Mouse (Mus musculus) midbrain, embryonic 10.5 days (tissue): ENCODE measurements around the gene Snrnp40. TPM values are rescaled to one million over a fixed set of nuclear protein-coding genes. Genes with fewer than 3 reads are reported as not detected.

Experiments
- DNase-seq: peaks from one replicate; pipeline ENCODE4 v3.0.0-alpha.2; 2017; ENCODE audit warnings: low spot score
- H3K27ac ChIP-seq: fragments of 300-500 bp; sonication (generic); replicated peaks from 2 replicates; pipeline ENCODE4 v1.5.1; 2016; ENCODE audit warnings: mild to moderate bottlenecking
- H3K27me3 ChIP-seq: fragments of 300-500 bp; sonication (generic); 2 replicates; pipeline ENCODE4 v1.6.1; 2016; ENCODE audit warnings: low read depth, mild to moderate bottlenecking; ENCODE audit not compliant: poor library complexity, severe bottlenecking
- H3K36me3 ChIP-seq: fragments of 300-500 bp; sonication (generic); 2 replicates; pipeline ENCODE4 v1.6.1; 2016; ENCODE audit warnings: mild to moderate bottlenecking, moderate library complexity
- H3K4me1 ChIP-seq: fragments of 300-500 bp; sonication (generic); 2 replicates; pipeline ENCODE4 v1.6.1; 2016
- H3K4me3 ChIP-seq: fragments of 300-500 bp; sonication (generic); 2 replicates; pipeline ENCODE4 v1.5.1; 2016; ENCODE audit warnings: mild to moderate bottlenecking, moderate library complexity
- H3K9me3 ChIP-seq: fragments of 300-500 bp; sonication (generic); replicated peaks from 2 replicates; pipeline ENCODE4 v1.6.1; 2016; ENCODE audit warnings: mild to moderate bottlenecking
- WGBS: fragments of 180-500 bp; shearing (Covaris S2); methylation state at CpG from one replicate; pipeline ENCODE4 v1.1.7; 2016; 5-methylcytosine and 5-hydroxymethylcytosine counted together
- polyA plus RNA-seq: library from polyadenylated mRNA; unstranded; fragments of >200 nt; fragmentation: Nextera tagmentation; extraction: Ambion mirVana; gene quantifications from 2 replicates; pipeline ENCODE4 v1.2.1, GENCODE M21; 2016

Snrnp40 gene
- 226 and 229 TPM in 2 replicates for polyA plus RNA-seq

DNA sequence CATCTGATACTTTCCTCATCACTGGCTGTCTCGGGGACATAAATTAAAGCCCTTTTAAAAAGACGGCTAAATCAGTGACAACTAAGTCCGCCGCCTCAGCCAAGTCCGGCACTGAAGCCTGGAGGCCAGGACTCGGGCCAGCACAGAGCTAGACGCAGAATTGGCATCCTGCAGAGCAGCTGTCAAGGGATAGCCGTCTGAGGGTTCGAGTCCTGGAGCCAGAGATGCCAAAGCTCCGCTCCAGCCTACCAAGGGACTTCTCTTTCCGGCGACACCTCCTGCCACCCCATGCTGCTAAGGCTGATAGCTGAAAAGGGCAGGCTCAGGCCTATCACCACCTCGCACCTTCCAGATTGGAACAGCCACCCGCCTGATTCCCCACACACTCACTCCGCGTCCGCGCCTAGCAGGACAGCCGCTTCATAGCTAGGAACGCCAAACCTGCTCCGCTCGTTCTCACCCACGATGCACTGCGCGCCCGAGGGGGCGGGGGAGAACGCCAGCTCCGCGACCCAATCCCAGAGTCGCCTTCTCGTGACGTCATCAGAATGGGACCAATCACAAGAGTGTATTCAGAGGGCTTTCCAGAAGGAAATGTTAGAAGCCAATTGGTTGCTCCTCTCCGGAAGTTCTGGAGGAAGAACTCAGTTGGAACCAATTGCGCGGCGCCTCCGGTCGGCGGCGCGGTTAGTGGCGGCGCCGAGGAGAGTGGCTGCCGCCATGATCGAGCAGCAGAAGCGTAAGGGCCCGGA lies at the start of gene Snrnp40, which contains the start of gene Zcchc17:
TSS of gene Snrnp40 (plus strand) at position 647 of the 752 bp plus-strand sequence.
TSS of gene Zcchc17 (minus strand) at position 458 of the 752 bp plus-strand sequence.
- no peaks in the 10 kb centered on the region for H3K27me3 ChIP-seq
- 0 out of 2 replicates have a peak, but pooled peaks cover 3% of the 10 kb centered on the region for H3K9me3 ChIP-seq
- peak within 1 kb of the TSS; percentile 96 for H3K4me3 ChIP-seq
- H3K4me1 ChIP-seq: peaks cover 27% of the 10 kb centered on the region
- peak; percentile 99 for DNase-seq
- under 1% methylated on average over 49 of the region's 49 CpGs for WGBS
- peaks cover 51% of the 10 kb centered on the region for H3K36me3 ChIP-seq
- peak within 1 kb of the TSS; percentile 91 for H3K27ac ChIP-seq

DNA sequence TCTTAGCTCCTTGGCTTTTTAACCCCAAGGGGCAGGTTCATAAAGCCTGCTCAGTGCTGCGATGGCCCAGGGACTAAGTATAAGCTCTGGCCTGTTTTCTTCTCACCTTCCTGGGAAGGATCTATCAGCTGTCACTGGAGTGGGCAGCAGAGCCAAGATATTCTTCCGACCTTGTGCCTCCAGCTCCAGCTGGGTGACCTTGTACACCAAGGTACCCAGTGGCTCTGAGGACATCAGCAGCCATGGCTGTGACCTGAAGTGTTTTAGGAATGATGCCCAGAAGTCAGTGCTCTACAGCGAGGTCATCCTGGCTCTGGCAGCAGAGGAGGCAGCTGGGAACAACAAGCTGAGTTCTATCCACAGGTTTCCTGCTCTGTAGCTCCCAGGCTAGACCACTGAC lies 47.4 kb upstream of the Snrnp40 start:
- peaks cover 22% of the 10 kb centered on the region for H3K4me1 ChIP-seq
- no peaks in the 10 kb centered on the region for H3K9me3 ChIP-seq
- 91% methylated on average over 3 of the region's 3 CpGs for WGBS
- H3K36me3 ChIP-seq: peaks cover 38% of the 10 kb centered on the region
- H3K27me3 ChIP-seq: peaks cover 45% of the 10 kb centered on the region
- H3K4me3 ChIP-seq: no peak overlapping the region
- H3K27ac ChIP-seq: no peak overlapping the region
- no peak for DNase-seq

DNA sequence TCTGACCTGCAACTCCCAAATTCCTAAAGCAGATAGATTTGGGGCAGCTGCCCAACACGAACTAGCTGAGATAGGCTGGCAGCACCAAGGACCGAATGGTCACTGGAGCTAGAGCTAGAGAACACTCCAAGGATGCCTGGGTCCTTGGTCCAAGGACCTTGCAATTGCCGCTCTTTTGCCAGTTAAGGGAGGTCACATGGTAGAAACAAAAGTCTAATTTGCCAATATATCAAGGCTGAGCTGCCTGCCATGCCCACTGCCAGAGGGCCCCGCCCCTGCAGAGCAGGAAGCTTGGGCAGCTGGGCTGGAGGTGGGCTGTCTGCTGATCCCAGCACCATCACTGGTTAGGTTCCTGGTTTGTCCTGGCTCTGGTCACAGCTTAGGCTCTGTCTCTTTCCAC lies 46.4 kb upstream of the Snrnp40 start:
- WGBS: 90% methylated on average over 4 of the region's 4 CpGs
- H3K9me3 ChIP-seq: no peaks in the 10 kb centered on the region
- no peak for DNase-seq
- H3K27ac ChIP-seq: no peak overlapping the region
- peaks cover 11% of the 10 kb centered on the region for H3K4me1 ChIP-seq
- peaks cover 40% of the 10 kb centered on the region for H3K36me3 ChIP-seq
- no peak overlapping the region for H3K4me3 ChIP-seq
- H3K27me3 ChIP-seq: peaks cover 34% of the 10 kb centered on the region

DNA sequence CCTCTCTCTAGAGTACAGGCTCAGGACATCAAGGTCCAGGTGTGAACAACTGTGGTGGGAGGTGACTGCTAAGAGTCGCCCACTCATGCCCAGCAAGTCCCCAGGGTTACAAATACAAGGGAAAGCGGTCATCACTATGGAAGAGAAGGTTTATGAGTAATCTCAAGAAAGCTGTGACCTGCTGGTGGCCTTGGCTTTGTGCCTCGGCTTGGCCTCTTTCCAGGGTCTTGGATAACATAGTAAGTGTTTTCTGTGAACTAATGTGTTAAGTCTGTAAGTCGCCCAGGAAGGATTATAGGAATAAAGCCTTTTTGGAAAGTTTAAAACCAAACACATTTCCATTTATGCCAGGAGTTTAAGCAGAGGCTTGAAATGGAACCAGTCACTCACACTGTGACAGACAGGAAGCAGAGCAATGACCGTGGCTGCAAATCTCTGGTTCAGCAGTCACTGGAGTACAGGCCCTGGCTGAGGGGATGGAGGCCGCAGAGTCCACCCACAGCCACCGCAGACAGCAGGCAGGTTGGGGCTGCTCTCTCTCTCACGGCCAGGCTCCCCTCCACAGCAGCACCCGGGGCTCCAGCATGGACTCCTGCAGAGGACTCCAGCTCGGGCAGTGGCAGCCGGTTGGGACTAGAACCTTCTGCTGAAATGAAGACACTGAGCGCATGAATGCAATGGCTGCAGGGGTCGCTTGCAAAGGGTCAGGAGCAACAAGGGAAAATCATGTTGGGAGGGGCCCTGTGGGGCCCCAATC lies 44.0 kb upstream of the Snrnp40 start:
- 83% methylated on average over 13 of the region's 13 CpGs for WGBS

DNA sequence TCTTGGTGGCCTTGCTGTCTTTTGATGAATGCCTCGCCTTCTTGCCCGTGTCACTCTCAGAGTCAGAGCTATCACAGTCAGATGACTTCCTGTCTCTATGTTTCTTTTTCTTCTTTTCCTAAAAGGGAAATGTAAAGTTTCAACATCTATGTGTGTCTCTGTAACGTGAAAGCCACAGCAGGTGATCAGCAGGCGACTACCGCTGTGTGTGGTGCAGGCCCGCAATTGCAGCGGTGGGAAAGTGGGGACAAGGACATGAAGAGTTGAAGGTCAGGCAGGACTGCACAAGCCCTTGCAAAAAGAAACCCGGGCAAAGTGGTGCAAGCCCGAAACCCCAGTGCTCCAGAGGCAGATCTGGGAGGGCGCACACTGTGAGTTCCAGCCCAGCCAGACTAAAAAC lies 43.2 kb upstream of the Snrnp40 start:
- H3K4me1 ChIP-seq: peaks cover 3% of the 10 kb centered on the region; the same call in 1 of the 2 replicates
- no peaks in the 10 kb centered on the region for H3K9me3 ChIP-seq
- H3K27me3 ChIP-seq: peaks cover 3% of the 10 kb centered on the region; the same call in 1 of the 2 replicates
- peaks cover 69% of the 10 kb centered on the region for H3K36me3 ChIP-seq
- H3K4me3 ChIP-seq: no peak overlapping the region
- WGBS: 85% methylated on average over 10 of the region's 10 CpGs
- H3K27ac ChIP-seq: no peak overlapping the region
- DNase-seq: no peak

More for the DNA sequence above, 44.0 kb upstream of the Snrnp40 start:
- no peak for DNase-seq
- H3K9me3 ChIP-seq: no peaks in the 10 kb centered on the region
- H3K36me3 ChIP-seq: peaks cover 63% of the 10 kb centered on the region
- no peak overlapping the region for H3K27ac ChIP-seq
- H3K4me1 ChIP-seq: peaks cover 3% of the 10 kb centered on the region; the same call in 1 of the 2 replicates
- peaks cover 10% of the 10 kb centered on the region for H3K27me3 ChIP-seq
- H3K4me3 ChIP-seq: no peak overlapping the region

DNA sequence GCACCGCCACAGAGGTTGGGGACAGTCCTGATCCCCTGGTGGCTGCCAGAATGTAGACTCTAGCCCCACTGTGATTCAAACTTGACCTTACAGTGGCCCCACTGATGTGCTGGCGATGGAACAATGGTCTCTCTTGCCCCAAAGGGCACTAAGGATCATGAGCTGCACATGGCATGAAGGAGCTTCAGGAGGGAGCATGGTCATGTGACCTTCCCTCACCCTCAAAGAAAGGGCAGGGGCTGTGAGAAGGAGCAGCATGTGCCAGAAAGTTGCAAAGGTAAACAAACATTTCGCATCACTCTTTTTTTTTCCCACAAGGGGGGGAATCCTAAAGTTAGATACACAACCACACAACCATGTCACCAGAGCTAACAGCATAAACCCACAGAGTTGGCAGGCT lies 41.8 kb upstream of the Snrnp40 start:
- Histone ChIP-seq H3K27ac (no peak overlapping the region), H3K27me3 (no peaks in the 10 kb centered on the region), H3K36me3 (peaks cover 82% of the 10 kb centered on the region), H3K4me1 (peaks cover 3% of the 10 kb centered on the region; the same call in 1 of the 2 replicates), H3K4me3 (no peak overlapping the region), H3K9me3 (no peaks in the 10 kb centered on the region)
- no peak for DNase-seq
- 76% methylated on average over 3 of the region's 3 CpGs for WGBS

DNA sequence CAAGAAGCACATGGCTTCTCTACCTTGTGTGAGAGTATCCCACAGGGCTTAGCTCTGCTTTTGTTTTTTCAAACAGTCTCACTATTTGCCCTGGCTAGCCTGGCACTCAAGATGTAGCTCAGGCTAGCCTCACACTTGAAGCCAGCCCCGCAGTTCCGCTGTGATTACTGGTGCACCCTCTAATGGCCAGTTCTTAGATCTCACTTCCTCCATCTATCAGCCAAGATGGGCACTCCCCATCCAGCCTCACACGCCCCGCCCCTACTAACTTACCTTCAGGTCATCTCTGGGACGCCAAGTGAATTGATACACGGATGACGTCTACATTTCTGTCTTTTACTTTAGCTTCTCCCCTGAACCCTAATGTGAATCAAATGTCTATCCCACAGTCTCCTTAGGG lies 40.4 kb upstream of the Snrnp40 start:
- Histone ChIP-seq H3K27ac (no peak overlapping the region), H3K4me3 (no peak overlapping the region), H3K9me3 (no peaks in the 10 kb centered on the region), H3K4me1 (peaks cover 3% of the 10 kb centered on the region; the same call in 1 of the 2 replicates), H3K36me3 (peaks cover 85% of the 10 kb centered on the region), H3K27me3 (no peaks in the 10 kb centered on the region)
- 84% methylated on average over 7 of the region's 7 CpGs for WGBS
- DNase-seq: no peak

DNA sequence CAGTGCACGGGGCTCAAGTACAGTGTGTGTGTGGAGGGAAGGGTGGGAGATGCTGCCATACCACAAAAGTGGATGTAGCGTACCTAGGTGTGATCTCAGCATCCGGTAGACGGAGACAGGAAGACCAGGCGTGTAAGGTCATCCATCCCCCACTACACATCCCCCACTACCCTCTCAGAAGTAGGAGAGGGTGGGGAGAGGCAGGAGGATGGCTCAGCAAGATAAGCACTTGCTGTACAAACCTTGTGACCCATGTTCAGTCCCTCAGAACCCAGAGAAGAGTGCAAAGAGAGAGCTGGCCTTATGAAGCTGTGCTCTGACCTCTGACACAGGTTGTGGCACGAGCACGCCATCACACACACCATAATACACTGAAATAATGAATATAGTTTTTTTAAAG lies 38.3 kb upstream of the Snrnp40 start:
- WGBS: 87% methylated on average over 7 of the region's 7 CpGs
- no peak overlapping the region for H3K4me3 ChIP-seq
- DNase-seq: no peak
- no peaks in the 10 kb centered on the region for H3K9me3 ChIP-seq
- no peaks in the 10 kb centered on the region for H3K27me3 ChIP-seq
- no peak overlapping the region for H3K27ac ChIP-seq
- no peaks in the 10 kb centered on the region for H3K4me1 ChIP-seq
- peaks cover 84% of the 10 kb centered on the region for H3K36me3 ChIP-seq

DNA sequence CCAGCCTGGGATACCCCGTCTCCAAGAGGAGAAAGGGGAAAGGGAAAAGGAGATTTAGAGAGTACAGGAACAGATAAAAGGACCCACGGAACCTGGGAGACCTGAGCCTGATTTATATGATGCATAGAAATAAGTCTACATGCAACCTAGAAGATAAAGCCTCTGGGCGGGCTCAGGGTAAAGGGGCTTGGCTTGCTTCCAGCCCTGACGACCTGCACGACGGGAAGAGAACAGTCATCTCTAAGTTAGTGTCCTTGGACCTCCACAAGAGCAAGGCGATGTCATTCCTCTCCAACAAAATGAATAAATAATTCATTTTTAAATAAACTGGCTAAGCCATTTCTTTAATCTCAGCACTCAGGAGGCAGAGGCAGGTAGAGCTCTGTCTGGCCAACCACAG lies 37.4 kb upstream of the Snrnp40 start:
- Histone ChIP-seq H3K36me3 (peaks cover 86% of the 10 kb centered on the region), H3K4me1 (no peaks in the 10 kb centered on the region)
- 92% methylated on average over 7 of the region's 7 CpGs for WGBS

DNA sequence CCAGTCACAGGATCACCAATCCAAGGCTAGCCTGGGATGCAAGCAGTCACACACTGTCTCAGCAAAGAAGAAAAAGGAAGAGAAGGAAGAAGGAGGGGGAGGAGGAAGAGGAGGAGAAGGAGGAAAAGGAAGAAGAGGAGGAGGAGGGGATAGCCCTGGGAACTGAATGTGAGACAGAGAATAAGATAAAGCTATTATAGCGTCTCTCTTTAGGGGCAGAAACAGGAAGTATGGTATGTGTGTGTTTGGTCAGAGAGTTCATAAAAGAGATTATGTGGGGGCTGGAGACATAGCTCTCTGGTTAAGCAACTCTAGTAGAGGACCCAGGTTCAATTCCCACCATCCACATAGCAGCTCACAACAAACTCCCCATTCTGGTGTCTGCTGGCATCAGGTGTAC lies 36.8 kb upstream of the Snrnp40 start:
- Histone ChIP-seq H3K9me3 (no peaks in the 10 kb centered on the region), H3K27ac (no peak overlapping the region), H3K36me3 (peaks cover 92% of the 10 kb centered on the region), H3K4me1 (no peaks in the 10 kb centered on the region), H3K4me3 (no peak overlapping the region), H3K27me3 (no peaks in the 10 kb centered on the region)
- 85% methylated on average over 1 of the region's 1 CpGs for WGBS
- DNase-seq: no peak

More for the DNA sequence above, 37.4 kb upstream of the Snrnp40 start:
- Histone ChIP-seq H3K27me3 (no peaks in the 10 kb centered on the region), H3K9me3 (no peaks in the 10 kb centered on the region), H3K27ac (no peak overlapping the region), H3K4me3 (no peak overlapping the region)
- DNase-seq: no peak

DNA sequence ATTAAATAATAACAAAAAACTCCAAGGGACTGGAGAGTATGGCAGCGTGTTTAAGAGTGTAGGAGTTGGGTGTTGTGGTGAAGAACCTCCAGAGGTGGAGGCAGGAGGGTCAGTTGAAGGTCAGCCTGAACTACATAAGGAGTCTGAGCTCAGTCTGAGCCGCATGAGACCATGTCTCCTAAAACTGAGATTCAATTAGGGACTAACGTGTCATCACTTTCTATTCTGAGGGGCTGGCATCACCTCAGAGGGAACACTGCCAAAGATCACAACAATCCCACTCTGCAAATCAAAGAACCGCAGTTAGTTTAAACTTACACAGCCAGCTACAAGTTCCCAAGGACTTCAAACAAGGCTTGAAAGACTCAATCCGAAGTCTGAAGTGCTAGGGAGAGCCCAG lies 36.3 kb upstream of the Snrnp40 start:
- no peaks in the 10 kb centered on the region for H3K27me3 ChIP-seq
- 90% methylated on average over 5 of the region's 5 CpGs for WGBS
- no peak for DNase-seq
- no peak overlapping the region for H3K27ac ChIP-seq
- H3K9me3 ChIP-seq: no peaks in the 10 kb centered on the region
- no peak overlapping the region for H3K4me3 ChIP-seq
- peaks cover 94% of the 10 kb centered on the region for H3K36me3 ChIP-seq
- no peaks in the 10 kb centered on the region for H3K4me1 ChIP-seq

DNA sequence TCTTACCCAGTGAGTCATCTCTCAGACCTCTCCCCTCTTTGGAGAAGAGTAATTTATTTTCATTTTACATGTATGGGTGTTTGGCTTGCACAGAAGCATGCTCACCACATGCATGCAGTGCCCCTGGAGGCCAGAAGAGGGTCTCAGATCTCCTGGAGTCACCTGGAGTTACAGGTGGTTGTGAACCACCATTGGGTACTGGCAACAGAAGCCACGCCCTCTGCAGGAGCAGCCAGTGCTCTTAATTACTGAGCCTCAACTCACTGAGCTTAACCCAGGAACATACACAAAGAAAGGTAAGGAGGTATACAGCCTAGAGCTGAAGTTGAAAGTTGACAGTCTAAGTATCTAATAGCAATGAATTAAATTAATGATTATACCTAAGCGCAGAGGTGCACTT lies 34.5 kb upstream of the Snrnp40 start:
- Histone ChIP-seq H3K27ac (no peak overlapping the region), H3K27me3 (no peaks in the 10 kb centered on the region), H3K4me1 (no peaks in the 10 kb centered on the region), H3K4me3 (no peak overlapping the region), H3K9me3 (no peaks in the 10 kb centered on the region), H3K36me3 (peaks cover 83% of the 10 kb centered on the region)
- WGBS: 91% methylated on average over 2 of the region's 2 CpGs
- DNase-seq: no peak

DNA sequence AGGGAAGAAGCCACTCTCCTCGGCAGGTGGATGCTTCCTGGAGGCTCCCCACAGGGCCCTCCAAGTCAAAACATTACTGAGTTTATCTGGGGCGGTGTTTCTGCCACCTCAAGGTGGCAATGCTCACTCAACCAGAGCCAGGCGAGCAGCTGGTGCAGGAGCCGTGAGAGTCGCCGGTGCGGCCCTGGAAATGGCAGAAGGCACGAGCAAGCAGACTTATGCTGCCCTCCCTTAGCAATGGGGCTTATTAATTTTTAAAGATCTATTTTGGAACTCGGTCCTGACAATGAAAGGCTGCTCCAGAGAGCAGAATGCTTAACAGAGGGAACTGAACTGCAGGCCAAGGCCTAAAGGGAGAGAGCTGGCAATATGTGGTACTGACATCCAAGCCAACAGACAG lies 32.6 kb upstream of the Snrnp40 start:
- H3K27ac ChIP-seq: no peak overlapping the region
- no peaks in the 10 kb centered on the region for H3K27me3 ChIP-seq
- WGBS: 88% methylated on average over 9 of the region's 9 CpGs
- no peaks in the 10 kb centered on the region for H3K4me1 ChIP-seq
- DNase-seq: no peak
- no peak overlapping the region for H3K4me3 ChIP-seq
- peaks cover 73% of the 10 kb centered on the region for H3K36me3 ChIP-seq
- no peaks in the 10 kb centered on the region for H3K9me3 ChIP-seq
